Mouse (Mus musculus) small intestine, adult 10 weeks (tissue): ENCODE data around the gene Iqsec2. TPM values are rescaled to one million over a fixed set of nuclear protein-coding genes. Genes with fewer than 3 reads are reported as not detected.

Experiments
- polyA plus RNA-seq: library from polyadenylated mRNA; stranded (reverse); fragments of 350-450 nt; fragmentation: Illumina TruSeq; extraction: RNeasy Lipid Tissue Mini Kit (QIAGEN cat#74804); gene quantifications from one replicate; pipeline ENCODE4 v1.2.3, GENCODE M21; 2014; ENCODE audit warnings: low replicate concordance

The Iqsec2 gene
- polyA plus RNA-seq = 1.3 TPM

DNA sequence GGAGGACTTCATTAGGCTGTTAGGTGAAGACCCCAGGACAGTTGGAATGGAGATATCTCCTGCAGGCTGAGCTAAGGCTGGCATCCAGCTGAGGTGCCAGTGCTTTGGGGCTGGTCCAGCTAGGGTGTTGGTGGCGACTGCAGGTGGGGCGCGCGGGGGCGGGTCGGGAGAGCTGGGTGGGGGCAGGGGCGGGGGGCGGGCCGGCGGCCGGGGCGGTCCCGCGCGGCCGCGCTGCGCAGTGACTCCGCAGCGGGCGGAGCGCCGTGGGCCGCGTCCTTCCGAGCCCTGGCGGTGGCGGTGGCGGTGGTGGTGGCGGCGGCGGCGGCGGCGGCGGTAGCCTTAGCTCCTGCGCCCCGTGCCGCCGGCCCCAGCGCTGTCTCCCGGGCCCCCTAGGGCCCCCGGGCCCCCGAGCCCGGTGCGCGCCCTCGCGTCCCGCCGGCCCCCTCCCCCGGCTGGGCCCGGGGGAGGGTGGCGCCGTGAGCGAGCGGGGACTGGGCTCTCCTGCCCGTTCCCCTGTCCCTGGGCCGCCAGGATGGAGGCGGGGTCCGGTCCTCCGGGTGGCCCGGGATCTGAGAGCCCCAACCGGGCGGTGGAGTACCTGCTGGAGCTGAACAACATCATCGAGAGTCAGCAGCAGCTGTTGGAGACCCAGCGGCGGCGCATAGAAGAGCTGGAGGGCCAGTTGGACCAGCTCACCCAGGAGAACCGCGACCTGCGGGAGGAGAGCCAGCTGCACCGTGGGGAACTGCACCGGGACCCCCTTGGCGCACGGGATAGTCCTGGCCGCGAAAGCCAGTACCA lies at the start of gene Iqsec2:
Gene Iqsec2, plus strand, starts transcription at position 328 of the 801 bp plus-strand sequence.

GRCm38 (mm10) chrX:152232781-152233763 lies 89.0 kb downstream of the Iqsec2 start, which contains the start of gene Kdm5c:
TSS of gene Kdm5c (plus strand) at chrX:152233020.

Other genes starting within 250 kb of the Iqsec2 start
- gene Hsd17b10, start 142.4 kb upstream of the Iqsec2 start, polyA plus RNA-seq = 28.2 TPM
- gene Ribc1, start 128.0 kb upstream of the Iqsec2 start, polyA plus RNA-seq = 0.48 TPM
- gene Smc1a, start 127.8 kb upstream of the Iqsec2 start, polyA plus RNA-seq = 42.0 TPM
- 8.8 TPM for gene Kdm5c, start 88.8 kb downstream of the Iqsec2 start, polyA plus RNA-seq
- gene Kantr, start 183.2 kb downstream of the Iqsec2 start, polyA plus RNA-seq = 10.2 TPM
- gene Tspyl2, start 198.2 kb downstream of the Iqsec2 start, polyA plus RNA-seq = 7.0 TPM
- gene Gpr173, start 224.4 kb downstream of the Iqsec2 start, polyA plus RNA-seq = 0.48 TPM